Mouse (Mus musculus) retina, adult 2 months (tissue): ENCODE measurements around the gene Tbx3.

Experiments used
- DNase-seq: peaks from one replicate; pipeline ENCODE4 v3.0.0-alpha.2; 2012; ENCODE audit warnings: low read depth, low spot score

Tbx3 gene

DNA sequence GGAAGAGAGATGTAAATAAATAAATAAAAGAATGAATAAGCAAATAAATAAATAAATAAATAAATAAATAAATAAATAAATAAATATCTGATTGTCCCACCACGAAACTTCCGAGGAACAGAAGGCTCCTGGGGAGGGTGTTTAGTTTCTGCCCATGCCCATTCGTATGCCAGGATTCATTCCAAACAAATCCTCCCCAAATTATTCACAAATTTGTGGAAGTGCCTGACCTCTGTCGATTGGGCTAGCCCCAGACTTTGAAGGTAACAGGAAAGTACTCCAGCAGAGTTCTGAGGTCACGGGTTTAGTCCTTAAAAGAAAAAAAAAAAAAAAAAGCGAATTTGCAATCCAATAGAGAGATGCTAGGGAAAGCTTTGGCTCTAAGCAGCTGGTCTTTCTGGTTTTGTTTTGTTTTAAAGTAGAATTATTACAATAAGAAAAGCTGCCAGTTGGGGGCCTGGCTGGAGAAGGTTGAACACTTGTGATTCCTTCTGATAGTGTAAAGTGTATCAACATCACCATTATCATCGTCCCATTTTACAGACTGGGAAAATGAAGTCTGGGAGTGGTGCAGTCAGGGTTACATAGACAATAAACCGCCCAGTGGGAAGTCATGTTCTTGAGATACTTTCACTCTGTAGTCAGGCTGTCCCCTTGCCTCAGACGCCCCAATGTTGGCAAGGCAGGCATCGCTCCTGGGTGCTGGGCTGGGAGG lies 9.3 kb downstream of the Tbx3 start:
- DNase-seq = no peak

GRCm38 (mm10) chr5:119680329-119681010 lies 10.0 kb downstream of the Tbx3 start:
- no peak for DNase-seq

DNA sequence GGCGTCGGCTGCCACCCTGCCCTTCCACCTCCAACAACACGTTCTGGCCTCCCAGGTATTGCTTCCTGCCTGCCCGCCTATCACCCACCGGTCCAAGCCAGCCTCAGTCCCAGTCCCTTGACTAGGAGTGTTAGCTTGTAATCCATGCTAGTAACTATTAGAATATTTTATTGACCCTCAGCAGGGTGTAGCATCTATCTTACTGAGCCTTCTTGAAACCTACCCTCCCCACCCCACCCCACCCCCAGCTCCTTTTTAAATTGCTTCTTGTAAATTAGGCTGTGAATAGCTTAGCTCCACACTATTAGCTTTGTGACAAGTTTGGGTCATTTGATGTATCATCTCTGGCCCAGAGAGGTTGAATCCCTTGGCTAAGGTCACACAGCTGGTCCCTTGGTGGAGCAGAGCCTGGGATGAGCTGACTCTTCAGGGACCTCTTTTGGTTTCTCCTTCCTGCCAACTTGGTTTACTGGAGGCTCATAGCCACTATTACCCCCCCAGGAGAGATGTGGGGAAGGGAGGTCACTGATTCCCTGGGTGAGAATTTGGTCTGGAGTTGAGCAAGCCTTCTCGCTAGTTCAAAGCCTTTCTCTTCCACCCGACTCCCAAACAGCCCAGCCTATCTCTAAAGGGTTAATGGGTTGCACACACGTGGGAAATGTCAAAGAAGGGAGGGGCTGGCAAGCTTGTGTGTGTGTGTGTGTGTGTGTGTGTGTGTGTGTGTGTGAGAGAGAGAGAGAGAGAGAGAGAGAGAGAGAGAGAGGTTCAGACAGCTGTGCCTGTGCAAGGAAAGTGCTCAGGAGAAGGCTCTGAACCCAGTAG lies 10.8 kb downstream of the Tbx3 start:
- no peak for DNase-seq

GRCm38 (mm10) chr5:119681833-119682210 lies 11.4 kb downstream of the Tbx3 start:
- DNase-seq = no peak

- no peak for DNase-seq
Measured at GRCm38 (mm10) chr5:119682646-119683515, 12.4 kb downstream of the Tbx3 start.

DNA sequence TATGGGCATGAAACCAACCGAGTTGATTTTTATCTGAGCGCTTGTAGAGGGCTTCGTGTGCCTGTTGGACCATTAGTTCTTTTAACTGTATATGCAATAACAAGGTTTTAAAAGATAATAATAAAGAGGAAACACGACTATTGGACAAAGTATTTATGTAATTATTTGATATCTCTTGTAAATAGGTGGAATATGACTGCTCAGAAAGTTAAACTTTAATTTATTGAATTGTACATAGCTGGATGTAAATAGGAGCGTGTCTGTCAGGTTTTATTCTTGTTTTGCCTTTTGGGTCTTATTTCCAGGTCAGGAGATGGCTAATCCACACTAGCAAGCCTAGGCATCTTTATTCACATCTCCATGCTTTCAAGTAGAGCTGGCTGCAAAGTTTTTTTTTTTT lies 13.4 kb downstream of the Tbx3 start:
- no peak for DNase-seq

DNA sequence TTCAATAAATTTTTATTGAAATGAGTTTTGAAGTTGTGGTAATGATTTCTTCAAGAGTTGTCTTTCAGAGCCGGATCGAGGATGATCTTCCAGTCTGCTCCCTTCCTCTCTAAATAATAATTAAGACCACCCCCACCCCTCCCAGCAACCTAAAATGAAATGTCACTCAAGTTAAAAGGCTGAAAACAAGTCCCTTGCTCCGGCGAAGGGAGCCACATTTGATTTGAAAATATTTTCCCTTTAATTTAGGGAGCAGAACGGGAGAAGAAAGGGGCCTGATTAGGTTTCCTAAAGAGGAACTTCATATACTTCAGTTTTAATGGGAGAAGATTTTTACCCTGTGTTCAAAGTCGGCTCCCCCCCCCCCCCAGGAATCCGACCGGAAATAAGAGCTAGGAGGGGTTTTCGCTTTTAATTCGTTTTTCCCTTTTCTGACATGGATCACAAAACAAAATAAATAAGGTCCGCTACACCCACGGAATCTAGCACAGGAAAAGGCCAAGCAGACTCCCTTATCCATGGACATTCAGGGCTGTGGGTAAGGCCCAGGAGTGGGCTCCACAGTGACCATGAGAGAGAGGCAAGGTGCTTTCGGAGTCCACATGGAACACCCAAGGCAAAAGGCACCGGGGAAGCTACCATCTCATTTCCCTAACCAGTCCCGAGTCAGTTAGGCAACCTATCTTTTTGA lies 14.4 kb downstream of the Tbx3 start:
- DNase-seq = no peak

DNA sequence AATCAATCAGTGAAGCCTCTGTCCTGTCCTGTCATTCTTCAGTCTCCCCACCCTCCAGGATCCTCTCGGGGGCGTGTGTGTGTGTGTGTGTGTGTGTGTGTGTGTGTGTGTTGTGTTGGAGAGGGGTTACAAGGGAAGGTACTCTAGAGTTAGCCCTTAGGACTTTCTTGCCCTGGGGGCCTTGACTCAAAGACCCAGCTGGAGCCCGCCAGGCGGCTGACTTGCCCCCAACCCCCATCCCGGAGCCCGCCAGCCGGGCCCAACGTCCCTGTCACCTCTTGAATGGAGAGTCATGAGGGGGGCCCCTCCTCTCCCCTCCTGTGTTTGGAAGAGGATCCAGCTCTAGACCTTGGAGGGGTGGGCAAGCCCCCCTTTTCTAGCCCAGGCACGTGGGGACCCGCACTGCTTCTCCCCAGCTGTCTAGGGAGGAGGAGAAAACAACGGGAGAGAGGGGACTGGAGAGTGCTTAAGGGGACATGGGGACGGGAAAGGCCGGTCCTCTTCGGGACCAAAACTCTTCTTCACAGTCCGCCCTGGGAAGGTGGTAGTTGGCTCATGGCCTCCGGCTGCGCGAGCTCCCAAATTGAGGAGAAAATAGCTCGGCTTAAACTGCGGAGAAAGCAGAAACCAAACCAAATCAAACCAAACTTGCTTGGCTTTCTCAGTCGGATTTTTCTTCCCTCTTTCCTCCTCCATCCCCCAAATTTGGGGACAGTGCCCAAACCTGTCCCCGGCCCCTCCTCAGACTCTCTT lies 15.2 kb downstream of the Tbx3 start:
- DNase-seq = no peak

GRCm38 (mm10) chr5:119686199-119686964 lies 15.9 kb downstream of the Tbx3 start:
- DNase-seq = no peak

DNA sequence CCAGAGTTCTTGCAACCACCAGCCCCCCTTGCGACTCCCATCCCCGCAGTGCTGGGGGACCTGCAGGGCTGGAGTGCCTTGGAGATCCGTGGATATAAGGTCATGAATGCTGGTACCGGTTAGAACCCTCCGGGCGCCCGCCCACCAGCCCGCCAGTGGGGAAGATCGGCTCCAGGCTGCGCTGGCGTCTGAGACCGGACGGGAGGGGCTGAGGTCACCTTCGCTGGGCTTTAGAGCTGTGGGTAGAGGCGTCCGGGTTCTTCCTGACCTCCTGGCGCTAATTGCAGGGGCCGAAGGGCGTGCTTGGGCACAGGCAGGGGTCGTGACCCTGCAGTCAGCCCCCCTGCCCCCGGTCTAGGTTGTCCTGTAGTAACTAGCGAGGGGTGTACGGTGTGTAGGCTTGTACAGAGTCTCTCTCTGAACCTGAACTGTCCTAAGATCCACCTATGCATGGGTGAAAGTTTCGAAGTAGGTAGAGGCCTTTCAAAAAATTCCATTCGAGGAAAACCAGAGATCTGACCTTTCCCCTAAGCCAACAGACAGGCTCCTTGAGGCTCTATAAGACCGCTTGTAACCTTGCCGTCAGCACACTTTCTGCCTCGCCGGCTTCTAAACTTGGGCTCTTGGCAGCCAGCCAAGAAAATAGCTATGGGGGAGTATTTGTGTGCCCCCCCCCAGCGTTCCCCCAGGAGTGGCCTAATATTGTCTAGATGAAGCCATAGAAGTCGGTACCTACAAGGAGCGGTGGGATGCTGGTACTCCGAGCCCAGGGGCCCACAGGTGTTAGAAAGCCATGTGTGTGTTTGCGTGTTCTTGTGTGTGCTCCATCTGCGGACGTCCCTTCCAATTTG lies 16.8 kb downstream of the Tbx3 start:
- DNase-seq = no peak

DNA sequence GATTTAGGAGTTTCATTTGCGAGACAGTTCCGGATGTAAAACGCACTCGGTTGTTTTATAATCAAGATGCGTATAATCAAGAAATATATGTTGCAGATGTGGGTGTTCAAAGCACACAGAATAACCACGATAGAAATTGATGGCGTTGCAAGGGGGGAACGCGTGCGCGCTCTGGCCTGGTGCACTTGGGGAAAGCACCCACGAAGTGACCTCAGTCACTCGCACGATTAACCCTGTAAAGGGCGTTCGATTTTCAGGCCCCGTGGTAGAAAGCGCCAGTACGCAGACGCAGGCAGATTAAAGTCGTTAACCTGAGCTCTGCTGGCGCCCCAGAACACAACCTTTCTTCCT lies 17.4 kb downstream of the Tbx3 start:
- no peak for DNase-seq

DNA sequence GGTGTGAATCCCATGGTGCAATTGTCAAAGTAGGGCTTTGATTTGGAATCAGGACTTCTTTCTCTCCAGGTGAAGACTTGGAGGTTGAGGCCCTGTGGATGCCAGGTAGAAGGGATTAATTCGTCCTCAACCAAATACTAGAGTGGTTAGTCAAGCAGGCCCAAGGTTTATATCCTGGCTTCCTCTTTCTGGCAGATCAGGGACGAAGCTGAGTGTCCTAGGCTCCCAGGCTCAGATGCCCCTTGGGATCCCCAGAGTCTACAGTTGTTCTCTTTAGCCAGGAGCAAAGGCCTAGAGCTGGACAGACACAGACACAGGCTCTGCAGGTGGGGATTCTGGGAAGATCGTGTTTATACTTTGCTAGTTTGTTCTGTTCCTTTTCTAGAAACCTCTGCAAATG lies 17.8 kb downstream of the Tbx3 start:
- DNase-seq = no peak

DNA sequence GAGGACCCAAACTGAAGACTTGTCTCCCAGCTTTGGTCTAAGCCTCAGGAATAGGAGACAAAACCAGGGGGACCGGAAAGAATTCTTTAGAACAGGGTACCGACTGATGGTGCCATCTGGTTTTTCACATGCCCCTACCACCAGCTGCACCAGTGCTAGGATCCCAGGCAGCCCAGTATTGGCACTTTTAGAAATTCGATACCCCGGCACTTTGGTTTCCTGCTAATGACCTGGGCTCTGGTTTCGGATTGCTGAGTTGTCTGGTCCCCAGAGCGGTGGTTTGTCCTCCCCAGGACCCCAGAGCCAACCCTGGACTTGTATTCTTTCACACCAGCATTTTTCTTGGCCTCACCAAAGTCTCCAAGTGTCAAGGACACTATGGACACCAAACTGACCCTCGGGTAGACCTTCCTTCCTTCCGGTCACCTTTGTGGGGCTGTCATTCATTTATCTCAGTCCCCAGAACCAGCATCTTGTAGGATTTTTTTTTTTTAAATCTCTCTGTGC lies 18.5 kb downstream of the Tbx3 start:
- no peak for DNase-seq

DNA sequence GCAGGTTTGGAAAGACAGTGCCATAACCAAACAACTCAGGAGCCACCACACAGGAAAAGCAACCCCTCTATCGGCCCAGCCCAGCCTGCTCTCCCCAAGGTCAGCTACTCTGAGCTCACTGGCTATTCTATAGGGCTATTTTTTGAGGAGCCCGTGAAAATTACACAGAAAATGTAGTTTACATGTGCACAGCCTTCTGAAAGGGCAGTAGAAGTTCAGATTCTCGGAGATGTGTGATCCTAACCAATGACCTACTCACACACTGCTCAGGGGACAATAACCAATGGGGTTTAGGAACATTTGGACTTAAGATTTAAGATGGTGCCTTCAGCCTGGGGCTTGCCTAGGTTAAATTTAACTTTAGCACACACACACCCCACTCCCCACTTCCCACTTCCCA lies 19.0 kb downstream of the Tbx3 start:
- DNase-seq = no peak

DNA sequence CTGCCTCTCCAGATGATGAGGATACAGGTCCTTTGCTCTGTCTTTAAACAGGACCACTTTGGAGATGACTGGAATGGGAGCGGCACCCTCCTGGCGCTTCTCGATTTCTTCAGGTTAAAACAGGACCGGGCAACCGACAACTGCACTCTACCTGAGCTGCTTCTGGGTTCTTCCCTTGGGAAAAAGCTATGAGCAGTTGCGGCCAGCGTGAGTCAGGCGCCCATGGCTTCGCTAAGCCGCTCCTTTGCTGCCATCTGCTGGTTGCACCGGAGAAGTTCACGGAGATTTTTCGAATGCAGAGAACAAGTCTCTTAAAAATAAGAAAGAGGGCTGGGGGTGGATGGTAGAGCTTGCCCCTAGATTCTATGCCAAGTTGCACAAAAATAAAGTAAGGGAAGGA lies 20.6 kb downstream of the Tbx3 start:
- DNase-seq = peak; percentile 34

DNA sequence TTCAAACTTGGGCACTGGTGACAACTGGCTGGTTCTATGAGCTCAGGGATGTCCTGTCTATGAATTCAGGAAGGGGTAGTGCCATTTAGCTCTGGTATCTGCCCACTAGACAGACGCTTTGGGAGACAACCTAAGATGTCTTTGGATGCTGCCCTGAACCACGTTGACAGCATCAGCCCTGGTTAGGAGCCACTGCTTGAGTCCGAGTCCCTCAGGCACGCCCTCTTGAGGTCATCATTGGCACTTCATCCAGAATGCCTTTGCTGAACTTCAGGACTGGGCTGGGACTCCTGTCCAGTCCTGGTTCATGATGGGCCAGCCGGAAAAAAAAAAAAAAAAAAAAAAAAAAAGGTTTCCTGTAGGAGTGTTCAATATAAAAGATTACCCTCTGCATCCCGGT lies 22.0 kb downstream of the Tbx3 start:
- no peak for DNase-seq

GRCm38 (mm10) chr5:119694914-119695313 lies 24.4 kb downstream of the Tbx3 start:
- DNase-seq = no peak

DNA sequence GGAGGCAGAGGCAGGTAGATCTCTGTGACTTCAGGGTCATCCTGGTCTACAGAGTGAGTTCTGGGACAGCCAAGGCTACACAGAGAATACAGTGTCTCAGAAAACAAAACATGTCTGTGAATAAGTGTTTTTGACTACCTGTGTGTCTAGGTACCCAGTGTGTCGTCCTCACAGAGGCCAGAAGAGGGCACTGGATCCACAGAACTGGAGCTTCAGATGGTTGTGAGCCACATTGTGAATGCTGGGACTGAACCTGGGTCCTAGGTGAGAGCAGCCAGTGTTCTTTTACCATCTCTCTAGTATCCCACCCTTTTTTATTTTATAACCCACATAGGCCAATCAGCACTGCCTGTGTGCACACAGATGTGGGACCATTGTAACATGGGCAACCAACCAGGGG lies 32.6 kb downstream of the Tbx3 start:
- DNase-seq = no peak

DNA sequence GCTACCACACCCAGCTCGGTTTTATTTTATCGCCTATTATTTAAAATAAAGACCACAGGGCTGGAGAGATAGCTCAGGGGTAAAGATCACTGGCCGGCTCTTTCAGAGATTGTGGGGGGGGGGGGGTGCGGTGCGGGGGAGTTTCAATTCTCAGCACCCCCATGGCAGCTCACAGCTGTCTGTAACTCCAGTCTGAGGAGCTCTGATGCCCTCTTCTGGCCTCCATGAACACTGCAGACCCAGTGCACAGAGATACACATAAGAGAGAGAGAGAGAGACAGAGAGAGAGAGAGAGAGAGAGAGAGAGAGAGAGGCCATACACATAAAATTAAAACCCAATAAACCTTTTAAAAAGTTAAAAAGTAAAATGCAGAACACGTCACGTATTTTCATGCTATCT lies 34.4 kb downstream of the Tbx3 start:
- no peak for DNase-seq
